Mouse (Mus musculus) cerebellum, adult (tissue): ENCODE data around the gene Akt1.

Source experiments
- ATAC-seq: cut with Nextera tagmentation; 2 replicates; pipeline ENCODE4 v1.9.2; 2017; ENCODE audit warnings: mild to moderate bottlenecking, moderate library complexity, mixed read lengths; ENCODE audit not compliant: insufficient number of reproducible peaks, low FRiP score, low TSS enrichment

Akt1 gene

GRCm38 (mm10) chr12:112630796-112631195 lies 43.9 kb downstream of the Akt1 start:
- ATAC-seq, result no peak

- no peak for ATAC-seq
Observed at GRCm38 (mm10) chr12:112630029-112630428, 44.7 kb downstream of the Akt1 start.

GRCm38 (mm10) chr12:112628928-112629721 lies 45.6 kb downstream of the Akt1 start:
- peak; percentile 21; the same call in 1 of the 2 replicates for ATAC-seq

GRCm38 (mm10) chr12:112628197-112628596 lies 46.5 kb downstream of the Akt1 start:
- no peak for ATAC-seq

GRCm38 (mm10) chr12:112627097-112627881 lies 47.4 kb downstream of the Akt1 start:
- no peak for ATAC-seq

GRCm38 (mm10) chr12:112626455-112626854 lies 48.2 kb downstream of the Akt1 start:
- ATAC-seq, result no peak

GRCm38 (mm10) chr12:112625700-112626099 lies 49.0 kb downstream of the Akt1 start:
- ATAC-seq, result no peak

GRCm38 (mm10) chr12:112623742-112624141 lies 50.9 kb downstream of the Akt1 start:
- ATAC-seq, result 0 out of 2 replicates have a peak, but pooled peaks have one; percentile 9

- no peak for ATAC-seq
Observed at GRCm38 (mm10) chr12:112621900-112622299, 52.8 kb downstream of the Akt1 start.

- ATAC-seq, result no peak
Observed at GRCm38 (mm10) chr12:112620354-112621061, 54.2 kb downstream of the Akt1 start.

GRCm38 (mm10) chr12:112619686-112620353 lies 54.9 kb downstream of the Akt1 start, which contains the start of gene Adssl1:
Adssl1 (plus strand) TSS chr12:112620045.
- peak; percentile 27 for ATAC-seq

GRCm38 (mm10) chr12:112618981-112619685 lies 55.6 kb downstream of the Akt1 start:
- ATAC-seq, result no peak

- ATAC-seq, result no peak
Observed at GRCm38 (mm10) chr12:112617898-112618380, 56.7 kb downstream of the Akt1 start.

GRCm38 (mm10) chr12:112617184-112617583 lies 57.5 kb downstream of the Akt1 start:
- ATAC-seq, result no peak

- no peak for ATAC-seq
Observed at GRCm38 (mm10) chr12:112616668-112617067, 58.0 kb downstream of the Akt1 start.

GRCm38 (mm10) chr12:112609031-112609430 lies 65.7 kb downstream of the Akt1 start:
- ATAC-seq, result no peak

GRCm38 (mm10) chr12:112606998-112607397 lies 67.7 kb downstream of the Akt1 start:
- ATAC-seq, result no peak

- ATAC-seq, result peak; percentile 62; the same call in 1 of the 2 replicates
Observed at GRCm38 (mm10) chr12:112605766-112606165, 68.9 kb downstream of the Akt1 start.
